Mouse (Mus musculus) heart, postnatal 36 days (tissue): ENCODE data around the gene Inf2. TPM values are rescaled to one million over a fixed set of nuclear protein-coding genes. Genes with fewer than 3 reads are reported as not detected.

Experiments
- DNase-seq, 2 experiments: peaks; one replicate each; pipeline ENCODE4 v3.0.0; 2021 to 2022
- intact Hi-C: fragments of 180-260 bp; cut with DNase I; formaldehyde crosslinking; loops from one replicate; pipeline ENCODE4 v1.15.1; 2025
- total RNA-seq, 2 experiments: library from RNA; stranded (reverse); gene quantifications; 2 replicates each; pipeline ENCODE4 v1.2.3; 2021

Inf2 gene
- total RNA-seq, 2 experiments from 2014 or later = 16.6 to 23.9 TPM

DNA sequence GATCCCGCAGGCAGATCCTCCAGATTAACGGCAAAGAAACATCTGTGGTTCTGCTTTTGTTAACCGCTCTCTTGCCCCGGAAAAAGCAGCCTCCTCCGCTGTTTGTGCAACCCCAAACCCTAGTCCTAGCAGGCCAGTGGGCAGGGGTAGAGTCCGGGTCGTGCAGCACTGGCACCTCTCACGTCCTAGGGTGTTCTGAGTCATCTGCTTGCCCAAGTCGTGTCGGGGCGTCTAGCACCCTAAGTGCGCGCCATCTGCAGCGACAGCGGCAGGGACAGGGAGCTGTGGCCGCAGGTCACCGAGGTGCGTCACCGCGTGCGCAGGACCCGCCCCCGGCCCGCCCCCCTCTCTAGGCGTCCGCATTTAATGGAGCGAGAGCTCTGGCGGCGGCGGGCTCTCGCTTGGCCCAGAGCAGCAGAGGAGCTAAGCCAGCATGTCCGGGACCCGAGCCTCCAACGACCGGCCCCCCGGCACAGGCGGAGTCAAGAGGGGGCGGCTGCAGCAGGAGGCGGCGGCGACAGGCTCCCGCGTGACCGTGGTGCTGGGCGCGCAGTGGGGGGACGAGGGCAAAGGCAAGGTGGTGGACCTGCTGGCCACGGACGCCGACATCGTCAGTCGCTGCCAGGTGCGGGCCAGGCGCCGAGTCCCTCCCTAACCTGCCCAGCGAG lies 31.2 kb downstream of the Inf2 start, which contains the start of gene Adssl1:
Gene Adssl1 (plus strand): TSS at position 360 of the 668 bp plus-strand sequence.
- intact Hi-C loops = no loop called here

GRCm38 (mm10) chr12:112620354-112621061 lies 31.9 kb downstream of the Inf2 start:
- DNase-seq = no peak
- intact Hi-C loops = no loop called here

More for the DNA sequence above, 31.2 kb downstream of the Inf2 start, which contains the start of gene Adssl1:
- DNase-seq = peak; percentile 68 to 82

DNA sequence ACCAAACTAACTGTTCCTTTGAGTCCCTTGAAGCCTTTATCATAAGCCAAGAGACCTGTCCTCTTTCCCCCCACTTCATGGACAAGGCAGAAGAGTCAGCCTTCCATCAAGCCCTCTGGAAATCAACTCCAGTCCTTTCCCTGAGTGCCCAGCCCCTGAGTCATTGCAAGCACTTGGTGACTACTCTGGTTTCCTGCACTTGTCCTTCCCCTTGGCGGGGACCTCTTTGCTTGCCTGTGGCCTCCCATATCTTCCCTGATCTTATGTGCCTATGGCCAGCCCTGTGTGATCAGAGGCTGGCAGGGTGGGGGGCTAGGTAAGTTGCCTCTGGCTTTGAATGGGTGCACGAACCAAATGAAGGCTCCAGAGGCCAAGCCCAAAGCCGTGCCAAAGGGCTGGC lies 33.3 kb downstream of the Inf2 start:
- intact Hi-C loops = no loop called here
- no peak for DNase-seq

GRCm38 (mm10) chr12:112623742-112624141 lies 35.2 kb downstream of the Inf2 start:
- intact Hi-C loops = no loop called here
- peak; percentile 73 for DNase-seq

- intact Hi-C loops = no loop called here
- no peak for DNase-seq
These were observed 37.1 kb downstream of the Inf2 start for GRCm38 (mm10) chr12:112625700-112626099.

- intact Hi-C loops = no loop called here
- DNase-seq = no peak
These were observed 37.9 kb downstream of the Inf2 start for GRCm38 (mm10) chr12:112626455-112626854.

DNA sequence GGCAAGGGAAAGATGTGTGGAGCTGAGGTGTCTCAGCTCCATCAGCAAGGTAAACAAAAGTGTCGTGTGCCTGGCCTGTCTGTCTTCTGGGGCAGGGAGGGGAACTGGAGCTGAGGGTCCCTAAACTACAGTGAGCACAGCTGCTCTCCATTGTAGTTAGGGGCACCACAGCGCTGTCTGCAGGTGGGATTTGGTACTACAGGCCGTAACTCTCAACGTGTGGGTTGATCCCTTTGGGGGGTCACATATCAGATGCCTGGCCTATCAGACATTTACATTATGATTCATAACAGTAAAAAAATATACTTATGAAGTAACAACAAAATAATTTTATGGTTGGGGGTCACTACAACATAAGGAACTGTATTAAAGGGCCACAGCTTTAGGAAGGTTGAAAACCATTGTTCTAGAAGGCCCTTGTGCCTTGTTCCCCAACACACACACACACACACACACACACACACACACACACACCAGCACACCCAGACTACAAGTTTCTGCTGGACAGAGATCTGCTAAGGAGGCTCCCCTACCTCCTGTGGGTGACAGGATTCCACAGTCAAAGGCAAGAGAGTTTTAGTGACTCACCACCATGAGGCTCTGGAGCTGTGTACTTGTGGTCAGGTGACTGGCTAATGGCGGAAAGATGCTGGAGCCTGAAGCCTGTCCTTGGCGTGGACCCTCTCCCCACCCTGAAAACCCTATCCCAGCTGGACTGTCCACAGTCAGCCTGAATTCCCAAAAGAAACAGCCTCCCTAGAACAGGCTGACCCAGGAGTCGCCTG lies 38.7 kb downstream of the Inf2 start:
- no peak for DNase-seq
- intact Hi-C loops = no loop called here

DNA sequence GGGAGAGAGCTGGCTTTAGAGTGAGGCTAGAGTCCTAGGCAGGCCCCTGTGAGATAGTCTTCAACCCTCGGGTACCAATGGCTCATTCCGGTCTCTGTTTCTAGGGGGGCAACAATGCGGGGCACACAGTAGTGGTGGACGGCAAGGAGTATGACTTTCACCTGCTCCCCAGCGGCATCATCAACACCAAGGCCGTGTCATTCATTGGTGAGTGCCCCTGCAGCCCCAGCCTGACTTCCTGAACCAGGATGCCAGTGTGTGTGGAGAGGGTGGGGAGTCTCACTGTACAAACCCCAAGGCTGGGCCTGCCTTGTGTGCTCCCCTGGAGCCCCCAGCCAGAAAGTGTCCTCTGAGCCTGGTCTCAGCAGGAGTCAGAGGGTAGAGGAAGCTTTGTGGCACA lies 39.6 kb downstream of the Inf2 start:
- intact Hi-C loops = no loop called here
- DNase-seq = no peak

DNA sequence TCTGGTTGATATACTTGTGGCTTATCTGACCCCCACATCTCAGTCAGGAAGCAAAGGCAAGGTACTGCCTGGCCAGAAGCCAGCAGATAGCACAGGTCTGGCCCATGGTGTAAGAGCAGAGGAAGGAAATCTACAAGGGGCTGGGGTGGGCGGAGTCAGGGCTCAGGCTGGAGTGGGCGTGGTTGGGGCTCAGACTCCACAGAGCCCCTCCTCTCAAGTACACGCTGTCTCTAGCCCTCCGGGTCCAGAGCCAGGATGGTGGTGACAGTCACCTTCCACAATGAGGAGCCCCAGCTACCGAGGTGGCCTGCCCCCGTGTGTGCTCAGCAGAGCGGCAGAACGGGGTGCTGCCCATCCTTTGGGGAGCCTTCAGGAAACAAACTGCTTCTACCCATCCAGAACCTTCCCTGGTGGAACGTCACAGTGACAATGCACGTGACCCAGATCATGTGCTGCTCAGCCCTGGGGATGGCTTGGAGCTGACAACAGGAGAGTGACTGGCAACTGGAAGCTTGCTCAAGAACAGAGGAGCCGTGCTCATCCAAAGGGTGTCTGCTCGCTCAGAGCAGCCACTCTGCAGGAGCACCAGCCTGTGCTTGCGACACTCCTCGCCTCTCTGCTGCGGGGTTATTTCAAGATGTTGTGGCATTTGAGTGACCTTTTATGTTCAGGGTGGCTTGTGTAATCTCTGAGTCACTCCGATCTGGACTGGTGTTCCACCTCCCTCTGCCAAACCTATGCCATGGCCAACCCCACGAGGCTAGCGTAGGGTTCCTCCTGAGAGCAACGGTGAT lies 40.5 kb downstream of the Inf2 start:
- intact Hi-C loops = no loop called here
- DNase-seq = peak; percentile 61 to 67

- intact Hi-C loops = no loop called here
- no peak for DNase-seq
These were observed 41.4 kb downstream of the Inf2 start for GRCm38 (mm10) chr12:112630029-112630428.

DNA sequence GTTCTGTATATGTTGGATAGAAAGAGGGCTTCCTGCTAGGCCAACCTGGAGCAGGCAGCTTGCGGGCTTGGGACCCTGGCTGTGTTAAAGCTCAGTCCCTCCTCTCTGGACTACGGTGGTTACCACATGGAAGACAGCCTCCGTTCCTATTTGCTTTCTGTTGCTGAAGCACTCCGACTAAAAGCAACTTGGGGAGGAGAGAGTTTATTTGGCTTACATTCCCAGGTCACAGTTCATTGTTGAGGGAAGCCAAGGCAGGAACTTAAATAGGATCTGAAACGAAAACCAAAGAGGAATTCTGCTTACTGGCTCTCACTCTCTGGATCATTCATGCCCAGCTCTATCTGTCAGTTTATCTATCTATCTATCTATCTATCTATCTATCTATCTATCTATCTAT lies 42.2 kb downstream of the Inf2 start:
- intact Hi-C loops = no loop called here
- no peak for DNase-seq

DNA sequence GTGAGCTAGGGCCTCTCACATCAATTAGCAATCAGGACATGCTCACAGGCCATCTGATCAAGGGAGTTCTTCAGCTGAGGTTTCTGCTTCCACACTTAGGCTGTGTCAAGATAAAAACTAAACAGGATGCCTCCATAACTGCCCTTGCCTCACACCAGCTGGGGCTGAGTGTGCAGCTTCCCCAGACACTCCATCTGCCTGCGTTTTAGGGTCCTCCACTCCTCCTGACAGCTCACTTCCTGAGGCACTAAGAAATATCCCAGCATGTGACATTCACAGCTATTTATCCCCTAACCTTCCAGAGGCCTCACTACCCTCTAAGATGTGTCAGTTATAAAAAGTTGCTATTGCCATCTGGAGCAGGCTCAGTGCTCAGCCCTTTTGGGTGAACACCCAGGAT lies 42.9 kb downstream of the Inf2 start:
- intact Hi-C loops = no loop called here
- DNase-seq = no peak

DNA sequence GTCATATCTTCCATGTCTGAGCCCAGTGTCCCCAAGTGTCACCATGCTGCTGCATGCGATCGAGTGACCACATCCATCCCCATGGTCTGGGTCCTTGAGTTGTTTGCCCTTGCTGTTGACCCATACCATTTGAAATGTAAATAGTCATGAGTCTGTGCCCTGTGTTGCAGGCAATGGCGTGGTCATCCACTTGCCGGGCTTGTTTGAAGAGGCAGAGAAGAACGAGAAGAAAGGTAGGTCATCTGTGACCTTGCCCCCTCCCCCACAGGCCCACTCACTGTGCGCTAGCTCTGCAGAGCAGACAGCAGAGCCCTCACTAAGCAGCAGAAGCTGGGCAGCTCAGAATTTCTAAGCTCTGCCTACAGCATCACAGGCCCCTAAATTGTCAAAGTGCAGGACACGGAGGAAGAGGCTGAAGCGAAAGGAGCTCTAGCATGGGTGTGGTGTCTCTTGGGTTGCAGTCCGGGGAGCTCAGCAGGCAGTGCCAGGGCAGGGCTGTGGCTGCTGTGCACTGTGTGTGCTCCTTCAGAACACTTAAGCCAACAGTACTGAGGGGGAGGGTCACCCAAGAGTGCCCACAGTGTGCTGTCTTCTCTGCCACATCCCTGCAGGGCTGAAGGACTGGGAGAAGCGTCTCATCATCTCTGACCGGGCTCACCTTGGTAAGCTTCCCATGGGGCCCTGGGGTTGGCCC lies 43.6 kb downstream of the Inf2 start:
- intact Hi-C loops = no loop called here
- DNase-seq = no peak

DNA sequence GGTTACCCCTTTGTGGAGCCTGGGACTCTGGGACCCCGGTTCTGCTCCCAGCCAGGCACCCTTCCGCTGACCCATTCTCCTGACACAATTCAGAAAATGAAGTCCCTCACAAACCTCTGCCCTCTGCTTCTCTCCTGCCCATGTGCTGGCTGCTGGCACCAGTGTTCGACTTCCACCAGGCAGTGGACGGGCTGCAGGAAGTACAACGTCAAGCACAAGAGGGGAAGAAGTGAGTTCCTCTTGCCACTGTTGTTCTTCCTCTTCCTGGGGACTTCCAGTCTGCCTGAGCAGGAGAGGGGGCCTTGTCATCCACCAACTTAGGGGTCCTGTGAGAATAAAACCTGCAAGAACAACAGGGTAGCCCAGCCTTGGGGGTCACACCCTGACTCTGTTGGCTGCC lies 44.3 kb downstream of the Inf2 start:
- DNase-seq = no peak
- intact Hi-C loops = no loop called here

- no peak for DNase-seq
- intact Hi-C loops = no loop called here
These were observed 45.1 kb downstream of the Inf2 start for GRCm38 (mm10) chr12:112633686-112634085.

DNA sequence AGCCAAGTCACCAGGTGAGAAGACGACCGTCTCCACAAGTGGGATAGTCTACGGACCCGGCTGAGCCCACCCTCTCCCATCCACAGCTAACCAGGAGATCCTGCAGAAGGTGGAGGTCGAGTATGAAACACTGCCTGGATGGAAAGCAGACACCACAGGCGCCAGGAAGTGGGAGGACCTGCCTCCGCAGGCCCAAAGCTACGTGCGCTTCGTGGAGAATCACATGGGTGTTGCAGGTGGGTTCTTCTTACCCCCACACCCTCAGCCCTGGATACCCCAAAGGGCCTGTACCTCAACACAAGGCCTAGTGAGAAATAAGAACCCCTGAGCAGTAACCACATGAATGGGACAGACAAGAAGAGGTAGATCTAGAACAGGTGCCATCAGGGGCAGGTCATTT lies 50.9 kb downstream of the Inf2 start:
- intact Hi-C loops = no loop called here
- DNase-seq = no peak

DNA sequence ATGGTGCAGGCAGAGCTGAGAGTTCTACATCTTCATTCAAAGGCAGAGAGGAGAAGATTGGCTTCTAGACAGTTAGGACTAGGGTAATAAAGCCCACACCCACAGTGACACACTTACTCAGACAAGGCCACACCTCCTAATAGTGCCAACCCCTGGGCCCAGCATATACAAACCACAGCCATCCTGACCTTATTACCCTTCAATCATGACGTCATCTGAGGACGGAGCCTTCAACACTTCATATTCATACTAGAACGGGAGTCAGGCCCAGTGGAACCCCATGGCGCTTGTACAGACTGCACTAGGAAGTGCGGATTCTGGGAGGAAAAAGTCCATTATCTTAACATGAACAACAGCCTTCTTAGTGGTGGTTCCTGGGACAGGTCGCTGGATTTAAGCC lies 54.5 kb downstream of the Inf2 start:
- intact Hi-C loops = no loop called here

DNA sequence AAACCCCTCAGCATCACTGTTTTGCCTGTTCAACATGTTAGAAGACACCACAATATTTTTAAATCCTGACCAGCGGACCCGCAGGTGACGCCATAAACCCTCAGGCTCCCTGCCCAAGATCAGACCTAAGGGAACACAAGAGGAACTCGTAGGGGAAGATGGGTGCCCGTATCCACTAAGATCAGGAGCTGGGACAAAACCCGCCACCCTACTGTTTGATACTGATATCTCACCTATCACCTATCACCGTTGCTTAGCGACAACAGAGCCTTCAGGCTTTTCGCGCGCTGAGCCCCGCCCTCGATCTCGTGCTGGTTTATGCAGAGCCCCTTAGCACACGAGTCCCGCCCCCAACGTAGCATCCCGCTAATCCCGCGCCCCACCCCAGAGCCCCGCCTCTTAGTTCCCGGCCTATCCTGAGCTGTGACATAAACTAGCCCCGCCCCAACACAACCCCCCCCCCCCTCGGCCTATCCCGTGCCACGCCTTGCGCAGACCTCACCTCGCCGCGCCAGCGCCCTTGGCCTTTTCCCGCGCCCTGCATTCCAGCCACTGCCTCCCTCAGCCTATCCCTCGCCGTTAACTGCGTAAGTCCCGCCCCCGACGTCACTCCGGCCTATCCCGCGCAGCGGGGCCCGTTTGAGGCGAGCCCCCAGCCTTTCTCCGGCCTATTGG lies 55.7 kb downstream of the Inf2 start, which contains the start of gene Siva1:
Gene Siva1 (plus strand): TSS at position 500 of the 675 bp plus-strand sequence.
- intact Hi-C loops = no loop called here
- peak; percentile 97 for DNase-seq

More for the DNA sequence above, 54.5 kb downstream of the Inf2 start:
- DNase-seq = no peak

GRCm38 (mm10) chr12:112644855-112645506 lies 56.4 kb downstream of the Inf2 start:
- no peak for DNase-seq
- intact Hi-C loops = no loop called here
